ENCODE assay signal across 25 mouse cellular contexts in the genomic region with DNA sequence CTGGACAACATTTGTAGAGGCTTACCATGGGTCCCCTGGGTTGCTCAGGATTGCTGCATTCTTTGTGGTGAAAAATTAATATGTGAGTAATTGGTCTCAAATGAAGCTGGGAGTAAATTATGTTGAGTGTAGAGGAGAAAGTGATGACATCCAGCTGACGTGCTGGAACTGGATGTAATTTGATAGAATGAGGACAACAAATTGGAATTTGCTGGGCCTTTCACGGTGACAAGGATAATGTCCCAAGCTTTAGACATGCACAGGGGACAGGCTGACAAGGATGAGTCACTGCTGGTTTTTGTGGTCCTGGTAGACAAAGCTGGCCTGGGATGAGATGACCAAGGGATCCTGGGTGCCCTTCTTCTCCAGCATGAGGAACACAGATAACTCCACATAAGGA.
DNase-seq lines count a peak whose midpoint lies in the region; ATAC-seq and TF ChIP-seq lines count a peak whose summit lies in the region.
"Had no signal": no experiment of that assay in that cellular context is flagged by ENCODE, and none has a peak within 500 bp of the region (broad histone marks: within the 10 kb centered on the region; RNA-seq: fewer than 3 reads in every experiment).

No protein-coding gene starts in this region.

- no peaks in the 10 kb centered on the region for H3K9me3 ChIP-seq in embryonic facial prominence, embryonic 14.5 days (ENCODE audit: control insufficient read depth, low read length)
- no peaks in the 10 kb centered on the region for H3K9me3 ChIP-seq in embryonic facial prominence, embryonic 10.5 days
- H3K9me3 ChIP-seq in hindbrain, embryonic 10.5 days, result no peaks in the 10 kb centered on the region
- no peaks in the 10 kb centered on the region for H3K9me3 ChIP-seq in hindbrain, postnatal 0 days (ENCODE audit: low read length)
- H3K9me3 ChIP-seq in lung, embryonic 16.5 days (ENCODE audit: control insufficient read depth, low read length), result no peaks in the 10 kb centered on the region
- H3K9me3 ChIP-seq: embryonic facial prominence, embryonic 12.5 days; forebrain, embryonic 12.5 days; forebrain, embryonic 15.5 days; heart, embryonic 12.5 days; heart, embryonic 15.5 days; hindbrain, embryonic 12.5 days; hindbrain, embryonic 15.5 days; intestine, embryonic 15.5 days had no signal

- H3K4me1 ChIP-seq in embryonic facial prominence, embryonic 14.5 days (ENCODE audit: control insufficient read depth, insufficient read depth, low read length), result peaks cover 6% of the 10 kb centered on the region; the same call in 1 of the 2 replicates
- 0 out of 2 replicates have a peak, but pooled peaks cover 4% of the 10 kb centered on the region for H3K4me1 ChIP-seq in embryonic facial prominence, embryonic 10.5 days
- peaks cover 10% of the 10 kb centered on the region for H3K4me1 ChIP-seq in hindbrain, embryonic 10.5 days (replicated peaks)
- 0 out of 2 replicates have a peak, but pooled peaks cover 2% of the 10 kb centered on the region for H3K4me1 ChIP-seq in hindbrain, postnatal 0 days (ENCODE audit: insufficient read depth, low read length)
- H3K4me1 ChIP-seq in lung, embryonic 16.5 days (replicated peaks; ENCODE audit: control insufficient read depth, insufficient read depth, low read length), result no peaks in the 10 kb centered on the region
- H3K4me1 ChIP-seq: embryonic facial prominence, embryonic 12.5 days; hindbrain, embryonic 15.5 days; intestine, embryonic 15.5 days had no signal

- WGBS in embryonic facial prominence, embryonic 14.5 days, result 47% methylated on average over 2 of the region's 2 CpGs
- WGBS in embryonic facial prominence, embryonic 10.5 days, result 70% methylated on average over 2 of the region's 2 CpGs
- WGBS in hindbrain, embryonic 10.5 days, result 78% methylated on average over 2 of the region's 2 CpGs
- 67% methylated on average over 2 of the region's 2 CpGs for WGBS in hindbrain, postnatal 0 days
- WGBS in lung, embryonic 16.5 days, result 58% methylated on average over 2 of the region's 2 CpGs

- H3K9ac ChIP-seq in embryonic facial prominence, embryonic 14.5 days (ENCODE audit: low read depth, low read length), result no peak overlapping the region
- H3K9ac ChIP-seq in hindbrain, postnatal 0 days (replicated peaks; ENCODE audit: low read length), result no peak overlapping the region
- H3K9ac ChIP-seq in lung, embryonic 16.5 days (ENCODE audit: low read length), result no peak overlapping the region
- H3K9ac ChIP-seq: embryonic facial prominence, embryonic 12.5 days; forebrain, embryonic 12.5 days; forebrain, embryonic 15.5 days; heart, embryonic 12.5 days; heart, embryonic 15.5 days; hindbrain, embryonic 12.5 days; hindbrain, embryonic 15.5 days; intestine, embryonic 15.5 days had no signal

- no peaks in the 10 kb centered on the region for H3K27me3 ChIP-seq in embryonic facial prominence, embryonic 14.5 days (replicated peaks; ENCODE audit: control insufficient read depth, insufficient read depth, low read length)
- no peaks in the 10 kb centered on the region; the same call in none of the 2 replicates for H3K27me3 ChIP-seq in embryonic facial prominence, embryonic 10.5 days (replicated peaks; ENCODE audit: low read depth, poor library complexity, severe bottlenecking)
- H3K27me3 ChIP-seq in hindbrain, embryonic 10.5 days (ENCODE audit: insufficient read depth, poor library complexity, severe bottlenecking), result 0 out of 2 replicates have a peak, but pooled peaks cover 8% of the 10 kb centered on the region
- no peaks in the 10 kb centered on the region for H3K27me3 ChIP-seq in hindbrain, postnatal 0 days (ENCODE audit: insufficient read depth, low read length)
- no peaks in the 10 kb centered on the region for H3K27me3 ChIP-seq in lung, embryonic 16.5 days (ENCODE audit: control insufficient read depth, insufficient read depth, low read depth, low read length)
- H3K27me3 ChIP-seq: embryonic facial prominence, embryonic 12.5 days; forebrain, embryonic 15.5 days; heart, embryonic 15.5 days; hindbrain, embryonic 12.5 days; hindbrain, embryonic 15.5 days; intestine, embryonic 15.5 days; Patski had no signal

- ATAC-seq in embryonic facial prominence, embryonic 14.5 days (ENCODE audit: low read depth), result no peak
- no peak for ATAC-seq in hindbrain, postnatal 0 days
- peak; percentile 59; the same call in 1 of the 2 replicates for ATAC-seq in lung, embryonic 16.5 days (ENCODE audit: low read depth)
- ATAC-seq: forebrain, embryonic 15.5 days; intestine, embryonic 15.5 days; Patski had no signal

- no peaks in the 10 kb centered on the region for H3K36me3 ChIP-seq in embryonic facial prominence, embryonic 14.5 days (ENCODE audit: control insufficient read depth, insufficient read depth, low read length)
- no peaks in the 10 kb centered on the region for H3K36me3 ChIP-seq in embryonic facial prominence, embryonic 10.5 days (replicated peaks)
- no peaks in the 10 kb centered on the region for H3K36me3 ChIP-seq in hindbrain, embryonic 10.5 days
- no peaks in the 10 kb centered on the region for H3K36me3 ChIP-seq in hindbrain, postnatal 0 days (ENCODE audit: insufficient read depth, low read length)
- no peaks in the 10 kb centered on the region for H3K36me3 ChIP-seq in lung, embryonic 16.5 days (ENCODE audit: control insufficient read depth, insufficient read depth, low read length)
- H3K36me3 ChIP-seq: embryonic facial prominence, embryonic 12.5 days; forebrain, embryonic 12.5 days; forebrain, embryonic 15.5 days; heart, embryonic 12.5 days; heart, embryonic 15.5 days; hindbrain, embryonic 12.5 days; hindbrain, embryonic 15.5 days; intestine, embryonic 15.5 days had no signal

- peak; percentile 17 for DNase-seq in embryonic facial prominence, embryonic 14.5 days (ENCODE audit: low spot score)
- no peak for DNase-seq in embryonic facial prominence, embryonic 10.5 days (ENCODE audit: low spot score)
- DNase-seq in hindbrain, embryonic 10.5 days (ENCODE audit: low spot score), result peak; percentile 1
- DNase-seq in hindbrain, postnatal 0 days (ENCODE audit: low spot score), result no peak
- DNase-seq in lung, adult 18-20 months, result no peak
- DNase-seq: adrenal gland, postnatal 10 days; adrenal gland, postnatal 36 days; cerebellum, adult 18-20 months; cerebellum, adult 9-10 months; cerebellum, postnatal 14 days; gastrocnemius, postnatal 25 days; heart, adult 2 months; heart, postnatal 10 days; heart, postnatal 4 days had no signal

- no peak overlapping the region for H3K27ac ChIP-seq in embryonic facial prominence, embryonic 14.5 days (replicated peaks; ENCODE audit: low read depth, low read length)
- no peak overlapping the region for H3K27ac ChIP-seq in embryonic facial prominence, embryonic 10.5 days (replicated peaks)
- H3K27ac ChIP-seq in hindbrain, embryonic 10.5 days, result no peak overlapping the region
- no peak overlapping the region for H3K27ac ChIP-seq in hindbrain, postnatal 0 days
- no peak overlapping the region for H3K27ac ChIP-seq in lung, embryonic 16.5 days (ENCODE audit: low read length)
- H3K27ac ChIP-seq: embryonic facial prominence, embryonic 12.5 days; forebrain, embryonic 12.5 days; forebrain, embryonic 15.5 days; heart, adult 2 months; heart, embryonic 15.5 days; hindbrain, embryonic 12.5 days; hindbrain, embryonic 15.5 days; intestine, embryonic 15.5 days had no signal

- no peak overlapping the region for H3K4me2 ChIP-seq in embryonic facial prominence, embryonic 14.5 days (ENCODE audit: low read depth, low read length)
- H3K4me2 ChIP-seq in hindbrain, postnatal 0 days (ENCODE audit: low read depth, low read length), result no peak overlapping the region
- H3K4me2 ChIP-seq in lung, embryonic 16.5 days (ENCODE audit: low read depth, low read length), result no peak overlapping the region
- H3K4me2 ChIP-seq: embryonic facial prominence, embryonic 12.5 days; forebrain, embryonic 12.5 days; forebrain, embryonic 15.5 days; heart, embryonic 12.5 days; heart, embryonic 15.5 days; hindbrain, embryonic 12.5 days; hindbrain, embryonic 15.5 days; intestine, embryonic 15.5 days had no signal

- H3K4me3 ChIP-seq in embryonic facial prominence, embryonic 14.5 days (ENCODE audit: low read depth, low read length), result no peak overlapping the region
- no peak overlapping the region for H3K4me3 ChIP-seq in embryonic facial prominence, embryonic 10.5 days
- H3K4me3 ChIP-seq in hindbrain, embryonic 10.5 days, result no peak overlapping the region
- no peak overlapping the region for H3K4me3 ChIP-seq in hindbrain, postnatal 0 days (ENCODE audit: low read length)
- no peak overlapping the region for H3K4me3 ChIP-seq in lung, embryonic 16.5 days (ENCODE audit: low read length)
- H3K4me3 ChIP-seq: embryonic facial prominence, embryonic 12.5 days; erythroblast, embryonic 14.5 days; forebrain, embryonic 12.5 days; forebrain, embryonic 15.5 days; heart, adult 2 months; heart, embryonic 12.5 days; heart, embryonic 15.5 days; hindbrain, embryonic 12.5 days; hindbrain, embryonic 15.5 days; intestine, embryonic 15.5 days had no signal

- TF ChIP-seq CTCF in hindbrain, postnatal 0 days (IDR thresholded peaks at IDR 0.05; ENCODE audit: low read depth), result no peak

Comparison
In these comparisons a context has a peak if more than half of its experiments do, and no peak if none do; other contexts are left out.
1. DNase-seq: peak in embryonic facial prominence, embryonic 14.5 days (single experiment) and hindbrain, embryonic 10.5 days (single experiment); none in embryonic facial prominence, embryonic 10.5 days (single experiment), hindbrain, postnatal 0 days (single experiment) and lung, adult 18-20 months (0 of 2).